Mouse (Mus musculus): Measurements from ENCODE around the gene Morn1. TPM values are rescaled to one million over a fixed set of nuclear protein-coding genes. Genes with fewer than 3 reads are reported as not detected.

Gene Morn1
- polyA plus RNA-seq, 1 experiment from 2014 or later: 5.1 TPM

- ATAC-seq (ENCODE audit: low FRiP score) (no peak), DNase-seq (ENCODE audit: low spot score, missing footprints) (no peak)
- 57% methylated on average over 7 of the region's 7 CpGs for WGBS
- H3K4me1 ChIP-seq (ENCODE audit: control insufficient read depth, insufficient read depth, low read length): peaks cover 36% of the 10 kb centered on the region
- H3K9ac ChIP-seq (ENCODE audit: low read length): peak overlapping the region; percentile 38; the same call in 1 of the 2 replicates
- H3K4me3 ChIP-seq (ENCODE audit: low read depth, low read length): no peak overlapping the region
- H3K9me3 ChIP-seq (ENCODE audit: control insufficient read depth, low read length): no peaks in the 10 kb centered on the region
- no peaks in the 10 kb centered on the region for H3K36me3 ChIP-seq (ENCODE audit: control insufficient read depth, insufficient read depth, low read length)
- H3K27ac ChIP-seq (ENCODE audit: low read depth, low read length): peak overlapping the region; percentile 41
- peak overlapping the region; percentile 6; the same call in 1 of the 2 replicates for H3K4me2 ChIP-seq
- no peaks in the 10 kb centered on the region for H3K27me3 ChIP-seq (ENCODE audit: control insufficient read depth, insufficient read depth, low read length)
Measured at GRCm38 (mm10) chr4:155190275-155190674, 103.9 kb downstream of the Morn1 start.

Other genes starting within 250 kb of the Morn1 start
- gene Ttc34, start 249.1 kb upstream of the Morn1 start, polyA plus RNA-seq (2014; fragmentation: Nextera tagmentation; extraction: Ambion mirVana): 0.25 and 0.31 TPM in 2 replicates
- 0.29 and 0.56 TPM in 2 replicates for gene Mmel1, start 217.0 kb upstream of the Morn1 start, polyA plus RNA-seq (2014; fragmentation: Nextera tagmentation; extraction: Ambion mirVana)
- 39.6 and 41.8 TPM in 2 replicates for gene Fam213b, start 187.4 kb upstream of the Morn1 start, polyA plus RNA-seq (2014; fragmentation: Nextera tagmentation; extraction: Ambion mirVana)
- gene Tnfrsf14, start 158.0 kb upstream of the Morn1 start, polyA plus RNA-seq (2014; fragmentation: Nextera tagmentation; extraction: Ambion mirVana): 0.93 and 1.2 TPM in 2 replicates
- gene Hes5, start 125.7 kb upstream of the Morn1 start, polyA plus RNA-seq (2014; fragmentation: Nextera tagmentation; extraction: Ambion mirVana): 456 and 535 TPM in 2 replicates
- gene Pank4, start 122.5 kb upstream of the Morn1 start, polyA plus RNA-seq (2014; fragmentation: Nextera tagmentation; extraction: Ambion mirVana): 37.0 and 40.4 TPM in 2 replicates
- 0.81 and 0.85 TPM in 2 replicates for gene Plch2, start 29.8 kb upstream of the Morn1 start, polyA plus RNA-seq (2014; fragmentation: Nextera tagmentation; extraction: Ambion mirVana)
- gene Pex10, start 19.6 kb upstream of the Morn1 start, polyA plus RNA-seq (2014; fragmentation: Nextera tagmentation; extraction: Ambion mirVana): 8.2 and 9.7 TPM in 2 replicates
- gene Rer1, start 195 bp upstream of the Morn1 start, polyA plus RNA-seq (2014; fragmentation: Nextera tagmentation; extraction: Ambion mirVana): 152 and 162 TPM in 2 replicates
- gene Ski, start 136.0 kb downstream of the Morn1 start, polyA plus RNA-seq (2014; fragmentation: Nextera tagmentation; extraction: Ambion mirVana): 12.7 and 13.6 TPM in 2 replicates
- gene Faap20, start 163.2 kb downstream of the Morn1 start, polyA plus RNA-seq (2014; fragmentation: Nextera tagmentation; extraction: Ambion mirVana): 101 and 110 TPM in 2 replicates